Mouse (Mus musculus) yolk sac, embryonic 10.5 days (tissue): ENCODE data around the gene Olfr488.
"Not testable (repeated sequence)": the region's sequence is repeated elsewhere in the genome, so short reads cannot be mapped to it uniquely, and the experiment has no call there.

Source experiments
- DNase-seq: peaks from one replicate; pipeline ENCODE4 v3.0.0-alpha.2; 2017; ENCODE audit warnings: low spot score

Olfr488 gene

DNA sequence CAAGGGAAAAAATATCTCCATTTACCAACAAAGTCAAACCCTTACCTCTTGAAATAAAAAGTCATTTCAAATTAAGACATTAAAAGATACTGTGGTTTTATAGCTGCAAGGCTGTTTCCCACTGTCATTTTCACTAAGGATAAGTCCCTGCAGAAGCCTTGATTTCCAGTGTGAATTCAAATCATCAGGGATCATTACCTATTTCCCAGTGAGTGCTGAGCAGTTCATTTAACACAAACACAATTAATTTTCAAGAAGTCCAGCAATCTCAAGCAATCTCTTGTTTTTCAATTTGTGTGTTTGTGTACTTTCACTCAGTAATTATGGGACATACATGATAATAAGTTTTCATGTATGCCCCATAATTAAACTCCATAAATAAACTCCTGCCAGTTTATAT, at the start of gene Olfr488:
Gene Olfr488, minus strand, starts transcription at position 101 of the 400 bp plus-strand sequence.
- DNase-seq = no peak

DNA sequence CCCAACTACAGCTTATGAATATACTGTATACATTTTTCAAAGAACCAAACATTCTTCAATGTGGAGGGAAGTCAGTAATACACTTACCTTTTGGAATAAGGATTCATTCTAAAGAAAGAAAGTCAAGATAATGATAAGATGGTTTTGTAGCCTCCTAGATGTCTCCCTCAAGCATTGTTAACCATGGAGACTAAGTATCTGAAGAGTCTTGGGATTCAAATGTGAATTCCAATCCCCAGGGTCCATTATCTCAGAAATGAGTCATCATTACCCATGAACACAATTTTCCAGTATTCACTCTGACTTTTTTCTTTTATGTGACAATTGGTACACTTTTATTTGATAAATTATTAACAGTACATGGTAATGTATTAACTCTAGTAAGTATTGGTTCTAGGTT, 30.7 kb upstream of the Olfr488 start, which contains the start of gene Olfr490:
Gene Olfr490, minus strand, starts transcription at position 101 of the 400 bp plus-strand sequence.
- no peak for DNase-seq

DNA sequence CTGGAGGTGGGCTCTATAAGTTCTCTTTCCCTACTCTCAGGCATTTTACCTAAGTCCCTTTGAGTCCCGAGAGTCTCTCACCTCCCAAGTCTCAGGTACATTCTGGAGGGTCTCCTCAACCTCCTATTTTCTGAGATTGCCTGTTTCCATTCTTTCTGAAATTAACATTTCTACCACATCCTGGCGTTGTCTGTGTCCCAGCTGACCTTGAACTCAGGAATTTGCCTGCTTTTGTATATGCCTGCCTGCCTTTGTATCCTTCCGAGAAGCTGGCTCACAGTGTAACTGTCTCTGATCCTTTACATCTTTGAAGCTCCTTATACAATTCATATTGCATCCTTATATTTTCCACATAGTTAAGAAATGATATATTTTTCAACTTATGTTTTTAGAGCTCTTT, 24.6 kb downstream of the Olfr488 start:
- DNase-seq = no peak

DNA sequence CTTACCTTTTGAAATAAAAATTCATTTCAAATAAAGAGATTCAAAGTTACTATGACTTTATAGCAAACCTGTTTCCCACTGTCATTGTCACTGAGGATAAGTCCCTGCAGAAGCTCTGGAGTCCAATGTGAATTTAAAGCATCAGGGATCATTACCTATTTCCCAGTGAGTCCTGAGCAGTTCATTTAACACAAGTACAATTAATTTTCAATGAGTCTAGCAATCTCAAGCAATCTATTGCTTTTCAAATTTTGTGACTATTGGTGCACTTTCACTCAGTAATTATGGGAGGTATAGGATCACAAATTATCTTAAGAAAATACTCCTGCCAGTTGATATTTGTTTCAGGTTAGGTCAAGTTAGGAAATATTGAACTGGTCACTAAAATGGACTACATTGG, 43.6 kb downstream of the Olfr488 start, which contains the start of gene Olfr487:
Gene Olfr487, minus strand, starts transcription at position 101 of the 400 bp plus-strand sequence.
- DNase-seq = not testable (repeated sequence)
